Mouse (Mus musculus) E14TG2a.4 (cell line): ENCODE measurements around the gene Sart3.
A peak's percentile ranks its signal among the peaks of the same experiment; 100 is the strongest.

Experiments
- H3K27me3 ChIP-seq: 2 replicates; pipeline ENCODE4 v1.6.1; 2014; ENCODE audit warnings: low read length, control low read depth; ENCODE audit not compliant: insufficient read depth
- H3K36me3 ChIP-seq: 2 replicates; pipeline ENCODE4 v1.6.1; 2014; ENCODE audit warnings: low read length, control low read depth; ENCODE audit not compliant: insufficient read depth
- H3K4me1 ChIP-seq: replicated peaks from 2 replicates; pipeline ENCODE4 v1.6.1; 2014; ENCODE audit warnings: low read depth, low read length, control low read depth
- H3K4me3 ChIP-seq: replicated peaks from 2 replicates; pipeline ENCODE4 v1.5.1; 2014; ENCODE audit warnings: mild to moderate bottlenecking, low read length
- H3K9me3 ChIP-seq: 2 replicates; pipeline ENCODE4 v1.6.1; 2014; ENCODE audit warnings: low read length, control low read depth
- CTCF ChIP-seq: conservative IDR thresholded peaks from 2 replicates; pipeline ENCODE4 v1.5.1; 2014; ENCODE audit warnings: low read length
- NANOG ChIP-seq: IDR thresholded peaks from 2 replicates; pipeline ENCODE4 v1.6.1; 2014; ENCODE audit warnings: borderline replicate concordance, low read length, mixed read lengths
- POU5F1 ChIP-seq: IDR thresholded peaks from 2 replicates; pipeline ENCODE4 v1.6.1; 2014; ENCODE audit warnings: low read length, borderline replicate concordance

The Sart3 gene

DNA sequence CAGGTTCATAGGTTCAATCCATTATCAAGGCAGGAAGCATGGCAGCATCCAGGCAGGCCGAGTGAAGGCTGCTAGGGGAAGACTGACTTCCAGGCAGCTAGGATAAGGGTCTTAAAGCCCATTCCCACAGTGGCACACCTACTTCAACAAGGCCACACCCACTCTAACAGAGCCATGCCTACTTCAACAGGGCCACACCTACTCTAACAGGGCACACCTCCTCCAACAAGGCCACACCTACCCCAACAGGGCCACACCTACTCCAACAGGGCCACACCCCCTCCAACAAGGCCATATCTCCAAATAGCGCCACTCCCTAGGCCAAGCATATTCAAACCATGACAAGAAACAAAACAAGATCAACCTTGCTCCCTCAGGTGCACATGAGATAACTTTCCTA lies 59.4 kb downstream of the Sart3 start:
- no peaks in the 10 kb centered on the region for H3K9me3 ChIP-seq
- H3K27me3 ChIP-seq, result no peaks in the 10 kb centered on the region
- TF ChIP-seq CTCF (no peak), POU5F1 (no peak), NANOG (no peak)
- H3K4me1 ChIP-seq, result peaks cover 33% of the 10 kb centered on the region
- H3K36me3 ChIP-seq, result no peaks in the 10 kb centered on the region
- no peak overlapping the region for H3K4me3 ChIP-seq

DNA sequence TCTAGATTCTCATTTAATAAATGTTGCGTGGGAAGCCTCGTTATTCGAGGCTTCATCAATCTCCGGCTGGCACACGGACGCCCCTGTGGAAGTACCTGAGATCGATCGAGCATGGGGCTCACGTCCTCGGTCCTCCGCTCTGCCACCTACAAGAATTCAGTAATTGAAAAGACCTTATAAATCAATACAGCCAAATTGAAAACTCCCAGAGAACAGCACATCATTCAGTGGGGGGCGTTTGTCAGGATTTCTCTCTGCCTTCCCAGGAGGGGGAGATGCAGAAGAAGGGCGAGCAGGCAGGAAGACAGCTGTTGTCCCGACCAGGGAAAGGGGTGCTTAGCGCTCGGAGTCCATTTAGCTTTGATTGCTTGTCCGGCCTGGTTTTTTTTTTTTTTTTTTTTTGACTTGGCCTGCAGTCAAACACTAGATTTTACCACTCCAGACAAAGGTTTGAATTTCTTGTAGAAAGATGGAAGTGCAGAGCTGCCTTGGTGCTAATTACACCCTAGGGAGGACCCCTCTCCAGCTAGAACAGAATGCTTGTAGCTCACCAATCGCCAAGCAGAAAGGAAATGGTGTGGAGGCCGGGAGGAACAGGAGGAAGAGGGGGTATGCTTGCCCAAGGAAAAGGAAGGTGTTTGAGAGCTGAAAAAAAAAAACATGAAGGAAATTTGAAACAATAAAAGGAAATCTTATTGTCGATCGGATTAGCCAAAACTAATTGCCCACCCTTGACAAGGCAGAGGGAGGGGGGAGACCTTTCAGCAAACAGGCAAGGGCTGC lies 68.3 kb downstream of the Sart3 start:
- no peaks in the 10 kb centered on the region for H3K9me3 ChIP-seq
- H3K27me3 ChIP-seq, result peaks cover 16% of the 10 kb centered on the region
- no peak for TF ChIP-seq CTCF
- TF ChIP-seq NANOG, result no peak
- TF ChIP-seq POU5F1, result no peak
- no peak overlapping the region for H3K4me3 ChIP-seq
- H3K36me3 ChIP-seq, result no peaks in the 10 kb centered on the region
- peaks cover 38% of the 10 kb centered on the region for H3K4me1 ChIP-seq

DNA sequence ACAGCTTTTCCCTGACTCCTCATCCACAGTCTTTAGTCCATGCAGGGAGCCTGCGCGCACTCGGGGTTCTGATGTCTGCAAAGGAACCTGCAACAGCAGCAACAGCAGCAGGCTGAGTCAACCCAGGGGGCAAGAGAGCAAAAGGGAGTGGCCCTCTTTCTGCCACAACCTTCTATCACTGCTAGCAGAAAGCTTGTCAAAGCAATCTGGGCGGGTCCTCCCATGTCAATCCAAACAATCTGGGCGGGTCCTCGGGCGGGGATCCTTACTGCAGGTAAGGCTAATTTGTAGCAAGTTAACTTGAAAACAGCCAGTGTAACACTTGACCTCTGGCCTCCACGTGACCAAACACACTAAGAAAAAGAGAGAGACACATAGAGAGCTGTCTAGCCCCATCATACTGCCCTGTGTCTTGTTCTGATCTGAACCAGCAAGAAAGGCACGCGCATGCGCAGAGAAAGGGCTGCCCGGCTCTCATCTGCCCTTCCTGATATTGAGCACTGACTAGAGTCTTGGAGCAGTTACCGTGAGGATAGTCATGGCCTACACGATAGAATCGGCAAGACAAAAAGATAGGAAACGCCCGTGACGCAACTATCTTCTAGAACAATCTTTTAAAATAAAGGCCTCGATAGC lies 71.8 kb downstream of the Sart3 start:
- no peaks in the 10 kb centered on the region for H3K9me3 ChIP-seq
- H3K4me3 ChIP-seq, result peak overlapping the region; percentile 8; the same call in 1 of the 2 replicates
- no peak for TF ChIP-seq NANOG
- TF ChIP-seq CTCF, result no peak
- no peak for TF ChIP-seq POU5F1
- H3K36me3 ChIP-seq, result no peaks in the 10 kb centered on the region
- H3K4me1 ChIP-seq, result peaks cover 59% of the 10 kb centered on the region
- peaks cover 9% of the 10 kb centered on the region for H3K27me3 ChIP-seq

- Histone ChIP-seq H3K9me3 (peaks cover 5% of the 10 kb centered on the region), H3K4me1 (peaks cover 44% of the 10 kb centered on the region), H3K4me3 (no peak overlapping the region), H3K27me3 (no peaks in the 10 kb centered on the region), H3K36me3 (no peaks in the 10 kb centered on the region)
- TF ChIP-seq CTCF (no peak), POU5F1 (no peak), NANOG (no peak)
Measured at GRCm38 (mm10) chr5:113694415-113694814, 77.9 kb downstream of the Sart3 start.

- Histone ChIP-seq H3K4me3 (no peak overlapping the region), H3K36me3 (no peaks in the 10 kb centered on the region), H3K4me1 (peaks cover 40% of the 10 kb centered on the region), H3K27me3 (no peaks in the 10 kb centered on the region), H3K9me3 (peaks cover 5% of the 10 kb centered on the region)
- TF ChIP-seq CTCF (no peak), POU5F1 (no peak), NANOG (no peak)
Measured at GRCm38 (mm10) chr5:113694000-113694399, 78.3 kb downstream of the Sart3 start.

GRCm38 (mm10) chr5:113693196-113693755 lies 79.0 kb downstream of the Sart3 start:
- Histone ChIP-seq H3K4me1 (peaks cover 35% of the 10 kb centered on the region), H3K4me3 (no peak overlapping the region), H3K36me3 (no peaks in the 10 kb centered on the region), H3K9me3 (peaks cover 5% of the 10 kb centered on the region), H3K27me3 (no peaks in the 10 kb centered on the region)
- TF ChIP-seq POU5F1, result no peak
- no peak for TF ChIP-seq NANOG
- TF ChIP-seq CTCF, result no peak
